In genomic region chr15:86079876-86080275, GRCm38 (mm10) we compare ENCODE assay signal across 9 mouse cellular contexts. TPM values are rescaled to one million over a fixed set of nuclear protein-coding genes. Genes with fewer than 3 reads are reported as not detected.
DNase-seq lines count a peak whose midpoint lies in the region; ATAC-seq lines count a peak whose summit lies in the region.
"Had no signal": no experiment of that assay in that cellular context is flagged by ENCODE, and none has a peak within 500 bp of the region (broad histone marks: within the 10 kb centered on the region; RNA-seq: fewer than 3 reads in every experiment).

No protein-coding gene starts in this region.

- H3K4me1 ChIP-seq in stomach, embryonic 16.5 days (ENCODE audit: control insufficient read depth, insufficient read depth, low read length) = peaks cover 39% of the 10 kb centered on the region

- no peak overlapping the region for H3K4me3 ChIP-seq in stomach, embryonic 16.5 days (replicated peaks; ENCODE audit: low read length)

- ATAC-seq in stomach, embryonic 16.5 days (ENCODE audit: insufficient read depth, low FRiP score) = no peak

- no peaks in the 10 kb centered on the region for H3K27me3 ChIP-seq in stomach, embryonic 16.5 days (ENCODE audit: control insufficient read depth, insufficient read depth, low read length)

- 80% methylated on average over 4 of the region's 4 CpGs for WGBS in stomach, embryonic 16.5 days

- no peaks in the 10 kb centered on the region for H3K9me3 ChIP-seq in stomach, embryonic 16.5 days (replicated peaks; ENCODE audit: control insufficient read depth, low read length)

- peak overlapping the region; percentile 42; the same call in 1 of the 2 replicates for H3K27ac ChIP-seq in stomach, embryonic 16.5 days (ENCODE audit: low read length)

- peak; percentile 70 for DNase-seq in adrenal gland, adult 2 months
- no peak for DNase-seq in adrenal gland, adult 18-20 months (ENCODE audit: low spot score in 2 of 2)
- DNase-seq in lung, postnatal 10 days = peak; percentile 48
- DNase-seq in lung, postnatal 4 days = no peak
- peak; percentile 66 to 74 for DNase-seq in kidney, adult 8-10 months
- no peak for DNase-seq in ovary, postnatal 10 days (ENCODE audit: low spot score)
- no peak for DNase-seq in right cerebral cortex, postnatal 14 days
- DNase-seq: cerebellum, adult 11 months had no signal

- no peak overlapping the region for H3K4me2 ChIP-seq in stomach, embryonic 16.5 days (ENCODE audit: low read depth, low read length)

- H3K9ac ChIP-seq in stomach, embryonic 16.5 days (ENCODE audit: low read length) = no peak overlapping the region

- H3K36me3 ChIP-seq in stomach, embryonic 16.5 days (ENCODE audit: control insufficient read depth, insufficient read depth, low read length) = no peaks in the 10 kb centered on the region

RNA-seq across cellular contexts. Expression of gene Gramd4, which starts 22.4 kb away (rescaled TPM):
- 10 to 100 TPM; 13.8 to 19.5 TPM for total RNA-seq in adrenal gland, adult 2 months (2021)
- polyA plus RNA-seq in adrenal gland, adult 2 months (2012; rRNA removed) = 10.5 and 11.3 TPM in 2 replicates
- 10 to 100 TPM; 12.7 to 14.6 TPM for total RNA-seq in adrenal gland, adult 18-20 months (2021)
- 10.5 and 12.1 TPM in 2 replicates for polyA plus RNA-seq in stomach, embryonic 16.5 days (2015; fragmentation: Nextera tagmentation; extraction: Ambion mirVana)

RNA-seq across cellular contexts. Expression of gene Celsr1, which starts 46.3 kb away (rescaled TPM):
- 1 to 10 TPM; 4.7 to 7.7 TPM for total RNA-seq in adrenal gland, adult 2 months (2021)
- polyA plus RNA-seq in adrenal gland, adult 2 months (2012; rRNA removed) = 1.2 and 1.8 TPM in 2 replicates
- total RNA-seq in adrenal gland, adult 18-20 months (2021) = 1 to 10 TPM; 2.9 to 3.7 TPM
- 2.6 and 2.7 TPM in 2 replicates for polyA plus RNA-seq in stomach, embryonic 16.5 days (2015; fragmentation: Nextera tagmentation; extraction: Ambion mirVana)

Comparison
In these comparisons a context has a peak if more than half of its experiments do, and no peak if none do; other contexts are left out.
1. DNase-seq: peak in adrenal gland, adult 2 months (single experiment), lung, postnatal 10 days (single experiment) and kidney, adult 8-10 months (2 of 2); none in adrenal gland, adult 18-20 months (0 of 2), lung, postnatal 4 days (0 of 2), ovary, postnatal 10 days (single experiment) and right cerebral cortex, postnatal 14 days (single experiment).